Mouse (Mus musculus) C2C12 (cell line): ENCODE measurements at regions not wholly inside any gene's neighbourhood (a gene's known extent, or its start where the extent isn't known, plus 50 kb on each side); places are given as distances from the start of the nearest gene placed in this dataset.

Experiments used
- H3K27me3 ChIP-seq: one replicate; pipeline ENCODE4 v1.6.1; 2011; ENCODE audit not compliant: control insufficient read depth, insufficient read depth, insufficient read length
- H3K36me3 ChIP-seq: one replicate; pipeline ENCODE4 v1.6.1; 2011; ENCODE audit not compliant: control insufficient read depth, insufficient read depth
- H3K4me3 ChIP-seq: one replicate; pipeline ENCODE4 v1.5.1; 2011; ENCODE audit warnings: mild to moderate bottlenecking, control low read depth; ENCODE audit not compliant: poor library complexity, insufficient read depth, severe bottlenecking
- H3K79me2 ChIP-seq: one replicate; pipeline ENCODE4 v1.6.1; 2011; ENCODE audit not compliant: control insufficient read depth, insufficient read depth
- H3K79me3 ChIP-seq: one replicate; pipeline ENCODE4 v1.6.1; 2011; ENCODE audit warnings: low read depth, control low read depth
- H3ac ChIP-seq: one replicate; pipeline ENCODE3; 2011; ENCODE audit warnings: low read depth; ENCODE audit not compliant: control insufficient read depth, insufficient read length
- CEBPB ChIP-seq: IDR thresholded peaks from one replicate; pipeline ENCODE4 v1.6.1; 2011; ENCODE audit warnings: low read depth, mild to moderate bottlenecking, control low read depth, moderate library complexity
- CTCF ChIP-seq: IDR thresholded peaks from one replicate; pipeline ENCODE4 v1.5.1; 2011; ENCODE audit not compliant: control insufficient read depth, insufficient read depth, insufficient read length
- FOSL1 ChIP-seq: IDR thresholded peaks from one replicate; pipeline ENCODE4 v1.8.0; 2011; ENCODE audit warnings: mild to moderate bottlenecking, low read length; ENCODE audit not compliant: poor library complexity, insufficient read depth, severe bottlenecking
- MAX ChIP-seq: IDR thresholded peaks from one replicate; pipeline ENCODE4 v1.6.1; 2011; ENCODE audit warnings: mild to moderate bottlenecking, control low read depth
- MYOD1 ChIP-seq: IDR thresholded peaks from one replicate; pipeline ENCODE4 v1.6.1; 2011; ENCODE audit warnings: low read depth; ENCODE audit not compliant: control insufficient read depth, insufficient read length
- MYOG ChIP-seq: IDR thresholded peaks from one replicate; pipeline ENCODE4 v1.6.1; 2011; ENCODE audit not compliant: control insufficient read depth, insufficient read length; ENCODE audit errors: extremely low read depth
- USF1 ChIP-seq: IDR thresholded peaks from one replicate; pipeline ENCODE4 v1.6.1; 2011; ENCODE audit warnings: low read depth, mild to moderate bottlenecking, control low read depth, moderate library complexity

GRCm38 (mm10) chr8:44155705-44156321 is 446.0 kb upstream of the Adam34 start:
- H3K36me3 ChIP-seq: no peaks in the 10 kb centered on the region
- H3ac ChIP-seq: no peak overlapping the region
- no peaks in the 10 kb centered on the region for H3K79me3 ChIP-seq
- H3K27me3 ChIP-seq: no peaks in the 10 kb centered on the region
- TF ChIP-seq FOSL1 (no peak), CTCF (no peak), MYOD1 (no peak), CEBPB (no peak), USF1 (no peak), MYOG (no peak), MAX (no peak)
- no peaks in the 10 kb centered on the region for H3K79me2 ChIP-seq
- H3K4me3 ChIP-seq: no peak overlapping the region

GRCm38 (mm10) chr8:44165115-44165514 is 455.3 kb upstream of the Adam34 start:
- Histone ChIP-seq H3K36me3 (no peaks in the 10 kb centered on the region), H3K4me3 (no peak overlapping the region), H3K79me3 (no peaks in the 10 kb centered on the region), H3ac (no peak overlapping the region), H3K27me3 (no peaks in the 10 kb centered on the region), H3K79me2 (no peaks in the 10 kb centered on the region)
- TF ChIP-seq CEBPB (no peak), MYOD1 (no peak), USF1 (no peak), FOSL1 (no peak), MYOG (no peak), CTCF (no peak), MAX (no peak)

DNA sequence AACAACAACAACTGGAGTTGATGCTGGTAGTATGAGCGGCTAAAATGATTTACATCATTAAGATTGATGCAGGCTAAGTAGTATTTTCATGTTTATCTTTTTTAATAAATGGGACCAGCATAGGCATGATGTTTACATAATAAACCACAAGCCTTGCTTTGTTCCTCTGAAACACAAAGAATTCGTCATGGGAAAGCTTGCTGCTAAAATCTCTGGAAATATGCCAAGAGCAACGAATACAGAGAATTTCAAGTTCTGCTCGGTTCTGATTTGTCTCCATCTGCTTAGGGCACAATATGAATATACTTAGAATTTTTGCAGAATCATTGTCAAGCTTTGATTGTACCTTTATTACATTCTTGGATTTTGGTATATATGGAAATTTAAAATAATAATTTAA is 467.2 kb upstream of the Adam34 start:
- TF ChIP-seq FOSL1 (no peak), MYOG (no peak), MYOD1 (no peak), CEBPB (no peak), MAX (no peak), USF1 (no peak), CTCF (no peak)
- Histone ChIP-seq H3ac (no peak overlapping the region), H3K36me3 (no peaks in the 10 kb centered on the region)

GRCm38 (mm10) chr8:44202228-44202627 is 492.4 kb upstream of the Adam34 start:
- no peaks in the 10 kb centered on the region for H3K36me3 ChIP-seq
- H3K79me2 ChIP-seq: no peaks in the 10 kb centered on the region
- no peak overlapping the region for H3ac ChIP-seq
- no peaks in the 10 kb centered on the region for H3K27me3 ChIP-seq
- no peak overlapping the region for H3K4me3 ChIP-seq
- TF ChIP-seq FOSL1: no peak
- no peak for TF ChIP-seq CEBPB
- no peak for TF ChIP-seq MAX
- no peak for TF ChIP-seq CTCF
- TF ChIP-seq MYOD1: no peak
- no peak for TF ChIP-seq MYOG
- TF ChIP-seq USF1: no peak
- no peaks in the 10 kb centered on the region for H3K79me3 ChIP-seq

More for the DNA sequence above, 467.2 kb upstream of the Adam34 start:
- Histone ChIP-seq H3K79me3 (no peaks in the 10 kb centered on the region), H3K4me3 (no peak overlapping the region), H3K79me2 (no peaks in the 10 kb centered on the region), H3K27me3 (no peaks in the 10 kb centered on the region)

DNA sequence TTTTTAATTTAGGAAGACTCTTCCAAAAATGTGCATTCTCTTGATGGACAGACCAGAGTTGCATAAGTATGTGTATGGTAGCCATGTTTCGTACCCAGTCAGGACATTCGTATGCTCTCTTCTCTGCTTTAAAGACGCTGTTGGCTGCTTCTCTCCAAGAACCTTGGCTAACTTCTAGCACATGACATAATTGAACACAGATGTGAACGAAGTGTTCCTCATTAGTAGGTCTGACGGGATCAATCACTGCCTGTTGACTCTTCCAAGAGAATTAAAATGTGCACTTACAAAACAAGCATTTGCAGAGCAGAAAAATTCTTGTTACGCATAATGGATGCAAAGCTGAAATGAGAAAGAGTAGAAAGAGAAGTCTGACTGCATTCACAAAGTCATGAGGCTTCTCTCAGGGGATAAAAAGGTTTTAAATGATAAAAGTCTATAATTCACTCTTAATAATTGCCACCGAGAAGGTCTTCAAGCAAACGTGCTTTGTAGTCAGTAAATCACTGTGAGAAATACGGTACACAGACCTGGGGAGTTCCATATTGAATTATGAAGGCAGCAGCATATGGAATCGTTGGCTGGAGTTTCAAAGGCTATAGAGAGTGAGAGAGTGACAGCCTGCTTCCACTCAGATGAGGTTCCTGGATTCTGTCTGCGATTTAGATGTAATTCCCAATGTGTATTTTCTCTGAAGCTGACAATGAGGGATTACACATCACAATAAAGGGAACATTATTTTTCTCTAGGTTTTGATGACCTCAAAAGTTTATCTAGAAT is 496.7 kb upstream of the Adam34 start:
- H3K79me2 ChIP-seq: no peaks in the 10 kb centered on the region
- H3ac ChIP-seq: no peak overlapping the region
- TF ChIP-seq MAX (no peak), MYOG (no peak), FOSL1 (no peak), MYOD1 (no peak), USF1 (no peak), CEBPB (no peak), CTCF (no peak)
- no peaks in the 10 kb centered on the region for H3K79me3 ChIP-seq
- H3K4me3 ChIP-seq: no peak overlapping the region
- no peaks in the 10 kb centered on the region for H3K36me3 ChIP-seq
- no peaks in the 10 kb centered on the region for H3K27me3 ChIP-seq

DNA sequence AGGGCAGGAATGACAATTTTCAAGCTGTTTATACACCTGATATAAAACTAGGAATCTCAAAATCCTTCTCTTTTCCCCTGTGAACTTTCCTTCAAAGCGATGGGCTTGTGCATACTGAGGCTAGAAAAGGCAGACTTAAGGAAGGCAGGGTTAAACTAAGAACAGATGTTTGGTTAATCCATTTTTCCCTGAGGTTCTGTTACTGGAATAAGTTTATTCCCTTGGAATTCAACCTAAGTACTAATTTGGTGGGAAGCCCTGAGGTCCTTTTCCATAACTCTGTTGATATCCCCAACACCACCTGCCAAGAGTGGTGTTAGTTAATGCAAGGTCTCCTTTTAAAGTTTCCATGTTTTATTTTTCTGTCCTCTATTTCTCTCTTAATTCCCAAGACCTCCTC is 512.5 kb upstream of the Adam34 start:
- Histone ChIP-seq H3K4me3 (no peak overlapping the region), H3ac (no peak overlapping the region), H3K79me2 (no peaks in the 10 kb centered on the region), H3K79me3 (no peaks in the 10 kb centered on the region), H3K36me3 (no peaks in the 10 kb centered on the region), H3K27me3 (no peaks in the 10 kb centered on the region)
- no peak for TF ChIP-seq MYOG
- TF ChIP-seq CEBPB: no peak
- TF ChIP-seq USF1: no peak
- no peak for TF ChIP-seq FOSL1
- TF ChIP-seq CTCF: no peak
- no peak for TF ChIP-seq MYOD1
- TF ChIP-seq MAX: no peak
